Mouse (Mus musculus): ENCODE results near the gene 4930451I11Rik.

- TF ChIP-seq POLR2A (IDR thresholded peaks at IDR 0.05; ENCODE audit: borderline replicate concordance, control insufficient read depth, low read depth, low read length) (no peak), CTCF (IDR thresholded peaks at IDR 0.05; ENCODE audit: control insufficient read depth, insufficient read depth, low read length) (no peak)
These were observed 14.1 kb upstream of the 4930451I11Rik start for GRCm38 (mm10) chr7:126845516-126845915.

All from bone marrow, adult 2 months (tissue).